Mouse (Mus musculus) embryonic fibroblast, embryonic 13.5 days (primary cell): ENCODE data around the gene Flvcr2.

Source experiments
- CTCF ChIP-seq: IDR thresholded peaks from 2 replicates; pipeline ENCODE4 v1.5.1; 2011; ENCODE audit warnings: mild to moderate bottlenecking, control low read depth, low read length, moderate library complexity, borderline replicate concordance; ENCODE audit not compliant: insufficient read depth
- POLR2A ChIP-seq: IDR thresholded peaks from 2 replicates; pipeline ENCODE4 v1.6.1; 2011; ENCODE audit warnings: low read depth, mild to moderate bottlenecking, control low read depth, low read length, moderate library complexity

DNA sequence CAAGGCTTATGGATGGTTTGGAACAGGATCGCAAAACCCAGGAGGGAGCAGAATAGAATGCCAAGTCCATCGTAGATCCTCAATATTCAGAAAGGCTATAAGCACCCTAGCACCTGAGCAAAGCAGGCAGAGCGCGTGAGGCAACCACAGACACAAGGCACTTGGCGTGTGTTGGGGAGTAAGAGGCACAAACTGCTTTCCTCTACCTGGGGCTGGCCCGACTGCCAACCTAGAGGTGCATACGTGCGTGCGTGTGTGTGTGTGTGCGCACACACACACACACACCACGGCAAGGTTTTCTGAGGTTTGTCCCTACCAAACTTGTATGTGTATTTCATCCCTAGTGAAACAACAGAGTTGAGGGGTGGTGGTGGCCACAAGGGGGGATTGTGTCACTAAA, 38.9 kb upstream of the Flvcr2 start:
- TF ChIP-seq CTCF (no peak), POLR2A (no peak)
